ENCODE assay signal across 21 mouse cellular contexts in the genomic region with DNA sequence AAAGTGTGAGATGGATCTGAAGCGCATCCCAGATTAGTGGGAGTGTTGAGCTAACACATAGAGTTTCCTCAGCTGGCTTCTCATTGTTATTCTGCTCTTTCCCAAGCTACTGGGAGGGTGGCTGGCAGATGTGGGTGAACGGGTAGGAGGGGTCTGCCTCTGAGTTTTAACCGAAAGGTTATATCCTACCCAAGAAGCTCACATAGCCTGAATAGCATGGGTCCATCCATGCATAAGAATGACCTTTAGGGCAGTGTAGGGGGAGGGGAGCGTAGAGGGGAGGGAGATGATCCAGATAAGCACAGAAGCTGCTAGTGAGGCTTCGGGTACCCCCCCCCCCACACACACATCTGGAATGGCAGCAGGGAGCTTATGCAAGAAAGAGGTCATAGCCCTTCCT.
"Had no signal": no experiment of that assay in that cellular context is flagged by ENCODE, and none has a peak within 500 bp of the region (broad histone marks: within the 10 kb centered on the region; RNA-seq: fewer than 3 reads in every experiment).

No protein-coding gene starts in this region.

- H3K27ac ChIP-seq: left cerebral cortex, adult 2 months; limb, embryonic 12.5 days; limb, embryonic 15.5 days; liver, embryonic 14.5 days; macrophage; midbrain, embryonic 12.5 days; neural tube, embryonic 13.5 days; stomach, postnatal 0 days had no signal

- H3K4me2 ChIP-seq: limb, embryonic 12.5 days; limb, embryonic 15.5 days; liver, embryonic 11.5 days; lung, embryonic 14.5 days; midbrain, embryonic 12.5 days; neural tube, embryonic 13.5 days had no signal

- H3K9me3 ChIP-seq: limb, embryonic 12.5 days; limb, embryonic 15.5 days; midbrain, embryonic 12.5 days; neural tube, embryonic 13.5 days had no signal

- H3K27me3 ChIP-seq: limb, embryonic 12.5 days; limb, embryonic 15.5 days; neural tube, embryonic 13.5 days had no signal

- H3K9ac ChIP-seq: limb, embryonic 12.5 days; limb, embryonic 15.5 days; liver, embryonic 14.5 days; liver, postnatal 0 days; lung, embryonic 14.5 days; midbrain, embryonic 12.5 days; neural tube, embryonic 13.5 days had no signal

- H3K4me1 ChIP-seq: limb, embryonic 12.5 days; limb, embryonic 15.5 days; neural tube, embryonic 13.5 days had no signal

- ATAC-seq: intestine, postnatal 0 days; liver, postnatal 0 days; lung, postnatal 0 days; midbrain, embryonic 16.5 days had no signal

- H3K36me3 ChIP-seq: limb, embryonic 12.5 days; limb, embryonic 15.5 days; midbrain, embryonic 12.5 days; neural tube, embryonic 13.5 days had no signal

- H3K4me3 ChIP-seq: left cerebral cortex, adult 2 months; limb, embryonic 12.5 days; limb, embryonic 15.5 days; midbrain, embryonic 12.5 days; myocyte; neural tube, embryonic 13.5 days had no signal

- DNase-seq: layer of hippocampus, postnatal 36 days; left cerebral cortex, postnatal 4 days; liver, postnatal 0 days; lung, embryonic 14.5 days; right cerebral cortex, postnatal 4 days; thymus, adult 2 months; thymus, postnatal 14 days; thymus, postnatal 4 days had no signal
